Mouse (Mus musculus): Measurements from ENCODE around the gene Dkkl1.
"Not testable (repeated sequence)": the region's sequence is repeated elsewhere in the genome, so short reads cannot be mapped to it uniquely, and the experiment has no call there.

The Dkkl1 gene

GRCm38 (mm10) chr7:45211851-45212251 lies at the start of gene Dkkl1:
Gene Dkkl1, minus strand, starts transcription at chr7:45212147.
- DNase-seq: no peak

GRCm38 (mm10) chr7:45259281-45259680 lies 47.3 kb upstream of the Dkkl1 start:
- no peak for DNase-seq

GRCm38 (mm10) chr7:45257063-45257840 lies 45.3 kb upstream of the Dkkl1 start:
- peak in 1 of 2 experiments; percentile 10 for DNase-seq

GRCm38 (mm10) chr7:45255822-45256221 lies 43.9 kb upstream of the Dkkl1 start:
- DNase-seq: not testable (repeated sequence)

- DNase-seq: no peak
These were observed 41.9 kb upstream of the Dkkl1 start for GRCm38 (mm10) chr7:45253806-45254205.

- DNase-seq: no peak
These were observed 35.7 kb upstream of the Dkkl1 start for GRCm38 (mm10) chr7:45247666-45248065.

- DNase-seq: no peak
These were observed 29.4 kb upstream of the Dkkl1 start for GRCm38 (mm10) chr7:45241389-45241749.

GRCm38 (mm10) chr7:45240633-45241388 lies 28.9 kb upstream of the Dkkl1 start, which contains the start of gene Slc6a16:
Gene Slc6a16, plus strand, starts transcription at chr7:45241085.
- peak; percentile 54 to 68 for DNase-seq

GRCm38 (mm10) chr7:45240109-45240508 lies 28.2 kb upstream of the Dkkl1 start:
- no peak for DNase-seq

GRCm38 (mm10) chr7:45238723-45239496 lies 27.0 kb upstream of the Dkkl1 start, which contains the start of gene Cd37:
Gene Cd37, minus strand, starts transcription at chr7:45239115.
- DNase-seq: no peak

GRCm38 (mm10) chr7:45237747-45238699 lies 26.1 kb upstream of the Dkkl1 start:
- no peak for DNase-seq

GRCm38 (mm10) chr7:45235656-45236180 lies 23.8 kb upstream of the Dkkl1 start:
- no peak for DNase-seq

- peak; percentile 31 to 45 for DNase-seq
These were observed 23.1 kb upstream of the Dkkl1 start for GRCm38 (mm10) chr7:45234922-45235571.

GRCm38 (mm10) chr7:45234333-45234841 lies 22.4 kb upstream of the Dkkl1 start:
- no peak for DNase-seq

- DNase-seq: peak; percentile 52 to 67
These were observed 21.8 kb upstream of the Dkkl1 start for GRCm38 (mm10) chr7:45233580-45234332.

- no peak for DNase-seq
These were observed 20.9 kb upstream of the Dkkl1 start for GRCm38 (mm10) chr7:45232716-45233465.

- no peak for DNase-seq
These were observed 20.0 kb upstream of the Dkkl1 start for GRCm38 (mm10) chr7:45231941-45232340.

- DNase-seq: peak in 1 of 2 experiments; percentile 4
These were observed 19.2 kb upstream of the Dkkl1 start for GRCm38 (mm10) chr7:45231192-45231591.

All from cerebellum, postnatal 14 days (tissue).